Mouse (Mus musculus): ENCODE measurements around the gene Cc2d1a.

Cc2d1a gene

GRCm38 (mm10) chr8:84176560-84176959, 28.8 kb upstream of the Cc2d1a start:
- no peak for DNase-seq

- no peak for DNase-seq
Measured at GRCm38 (mm10) chr8:84173861-84174260, 26.1 kb upstream of the Cc2d1a start.

DNA sequence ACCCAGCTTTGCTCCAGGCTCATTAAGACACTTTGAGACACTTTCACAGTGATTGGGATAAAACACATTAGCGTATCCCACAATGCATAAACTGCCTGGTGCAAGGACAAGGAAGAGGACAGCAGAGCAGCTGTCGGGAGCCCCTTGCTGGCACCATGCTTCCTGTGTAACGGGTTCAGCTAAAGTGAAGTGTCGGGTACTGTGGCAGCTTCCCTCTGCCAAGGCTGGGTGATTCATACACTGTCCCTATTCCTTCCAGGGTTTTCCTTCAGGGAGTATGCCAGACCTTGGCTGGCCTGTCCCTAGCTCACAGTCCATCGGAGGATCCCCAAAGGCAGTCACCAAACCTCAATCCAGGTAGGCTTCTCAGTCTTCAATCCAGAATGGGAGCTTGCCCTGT, 22.4 kb upstream of the Cc2d1a start:
- DNase-seq: no peak

DNA sequence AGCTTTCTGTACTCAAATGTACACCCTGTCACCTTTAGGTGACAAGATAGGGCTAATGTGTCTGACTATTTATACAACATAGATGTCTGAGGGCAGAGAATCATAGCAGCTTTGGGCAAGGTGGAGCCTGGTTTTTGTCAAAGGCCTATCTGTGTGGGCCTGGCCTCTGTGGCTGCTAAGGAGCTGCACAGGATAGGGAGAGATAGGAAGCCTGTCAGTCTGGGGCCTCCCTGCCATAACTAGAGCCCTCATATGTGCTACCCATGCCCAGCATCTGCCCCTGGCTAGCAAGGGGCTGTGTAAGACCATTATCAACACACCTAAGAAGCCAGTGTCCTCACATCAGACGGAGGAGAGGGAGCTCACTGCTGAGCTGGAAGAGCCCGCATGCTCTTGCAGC, 20.0 kb upstream of the Cc2d1a start:
- no peak for DNase-seq

DNA sequence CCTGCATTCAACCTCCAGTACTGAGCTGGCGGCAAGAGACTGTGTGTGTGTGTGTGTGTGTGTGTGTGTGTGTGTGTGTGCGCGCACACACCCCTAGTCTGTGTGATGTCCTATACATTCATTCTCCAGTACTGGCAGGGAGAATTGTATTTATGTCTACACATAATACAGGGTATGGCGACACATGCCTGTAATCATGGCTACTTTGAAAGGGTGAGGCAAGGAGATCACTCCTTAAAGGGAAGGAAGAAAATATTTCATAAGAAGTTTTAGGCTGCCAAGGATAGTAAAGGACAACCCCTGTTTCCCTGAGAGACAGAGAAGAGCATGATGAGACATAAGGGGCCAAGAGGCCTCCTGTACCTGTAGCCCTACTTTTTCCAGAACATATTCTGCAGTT, 9.9 kb upstream of the Cc2d1a start:
- no peak for DNase-seq

DNA sequence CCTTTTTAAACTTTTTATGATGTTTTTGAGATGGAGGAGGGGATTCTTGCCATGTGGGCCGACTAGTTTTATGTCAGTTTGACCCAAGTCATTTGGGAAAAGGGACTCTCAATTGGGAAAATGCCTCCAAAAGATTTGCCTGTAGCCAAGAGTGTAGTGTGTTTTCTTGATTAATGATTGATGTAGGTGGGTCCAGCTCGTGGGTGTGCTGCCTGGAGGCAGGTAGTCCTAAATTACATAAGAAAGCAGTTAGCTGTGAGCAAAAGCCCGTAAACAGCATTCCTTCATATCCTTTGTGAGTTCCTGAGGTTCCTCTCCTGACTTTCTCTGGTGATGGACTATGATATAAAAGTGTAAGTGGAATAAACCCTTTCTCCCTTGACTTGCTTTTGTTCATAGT, 1.4 kb upstream of the Cc2d1a start:
- DNase-seq: peak; percentile 7

DNA sequence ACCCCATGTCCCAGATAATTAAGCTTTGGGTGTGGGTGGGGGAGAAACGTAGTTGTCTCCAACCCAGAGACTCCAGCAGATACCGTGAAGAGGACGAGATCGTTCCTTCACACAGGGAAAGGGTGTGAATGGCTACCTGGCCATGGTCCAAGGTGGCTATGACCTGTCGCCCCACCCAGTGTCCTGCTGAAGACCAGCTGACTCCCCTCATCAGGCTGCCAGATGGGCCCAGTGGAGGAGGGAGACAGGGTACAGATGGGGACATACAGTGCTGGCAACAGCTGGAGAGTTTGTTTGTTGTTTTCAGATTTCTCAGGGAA, 755 bp upstream of the Cc2d1a start:
- DNase-seq: no peak

DNA sequence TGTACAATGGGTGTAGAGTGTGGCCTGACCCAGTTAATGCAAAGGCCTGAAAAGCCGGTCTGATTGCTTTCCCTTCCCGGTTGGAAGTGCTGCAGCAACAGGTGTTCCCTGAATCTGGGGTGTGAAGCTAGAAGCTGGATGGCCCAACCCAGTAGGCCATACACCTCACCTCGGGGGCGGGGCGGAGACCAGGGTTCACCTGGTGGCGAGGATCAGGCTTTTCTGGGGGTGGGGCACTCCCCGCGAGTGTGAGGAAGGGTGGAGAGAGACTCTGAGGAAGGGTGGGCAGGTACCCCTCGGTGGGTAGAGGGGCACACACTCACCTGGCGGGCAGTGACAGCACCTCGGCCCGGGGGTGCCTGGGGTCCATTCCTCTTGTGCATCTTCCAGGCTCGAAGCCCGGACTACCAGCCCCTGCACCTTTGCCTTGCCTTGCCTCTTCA, 391 bp downstream of the Cc2d1a start:
- no peak for DNase-seq

GRCm38 (mm10) chr8:84144636-84145245, 3.0 kb downstream of the Cc2d1a start:
- no peak for DNase-seq

- DNase-seq: no peak
Measured at GRCm38 (mm10) chr8:84140838-84141237, 6.9 kb downstream of the Cc2d1a start.

- DNase-seq: no peak
Measured at GRCm38 (mm10) chr8:84137848-84138247, 9.9 kb downstream of the Cc2d1a start.

GRCm38 (mm10) chr8:84132225-84132624, 15.5 kb downstream of the Cc2d1a start:
- no peak for DNase-seq

DNA sequence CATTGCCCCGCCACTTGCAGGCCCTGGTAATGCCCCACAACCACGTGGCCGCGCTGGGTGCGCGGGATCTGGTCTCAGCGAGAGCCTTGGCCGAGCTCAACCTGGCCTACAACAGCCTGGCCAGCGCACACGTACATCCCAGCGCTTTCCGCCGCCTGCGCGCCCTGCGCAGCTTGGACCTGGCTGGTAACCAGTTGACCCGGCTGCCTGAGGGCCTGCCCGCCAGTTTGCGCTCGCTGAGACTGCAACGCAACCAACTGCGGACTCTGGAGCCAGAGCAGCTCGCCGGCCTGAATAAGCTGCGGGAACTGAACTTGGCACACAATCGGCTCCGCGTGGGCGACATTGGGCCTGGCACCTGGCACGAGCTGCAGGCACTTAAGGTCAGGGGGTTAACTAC, 16.9 kb downstream of the Cc2d1a start:
- DNase-seq: peak; percentile 52

GRCm38 (mm10) chr8:84128277-84128676, 19.5 kb downstream of the Cc2d1a start:
- DNase-seq: no peak

DNA sequence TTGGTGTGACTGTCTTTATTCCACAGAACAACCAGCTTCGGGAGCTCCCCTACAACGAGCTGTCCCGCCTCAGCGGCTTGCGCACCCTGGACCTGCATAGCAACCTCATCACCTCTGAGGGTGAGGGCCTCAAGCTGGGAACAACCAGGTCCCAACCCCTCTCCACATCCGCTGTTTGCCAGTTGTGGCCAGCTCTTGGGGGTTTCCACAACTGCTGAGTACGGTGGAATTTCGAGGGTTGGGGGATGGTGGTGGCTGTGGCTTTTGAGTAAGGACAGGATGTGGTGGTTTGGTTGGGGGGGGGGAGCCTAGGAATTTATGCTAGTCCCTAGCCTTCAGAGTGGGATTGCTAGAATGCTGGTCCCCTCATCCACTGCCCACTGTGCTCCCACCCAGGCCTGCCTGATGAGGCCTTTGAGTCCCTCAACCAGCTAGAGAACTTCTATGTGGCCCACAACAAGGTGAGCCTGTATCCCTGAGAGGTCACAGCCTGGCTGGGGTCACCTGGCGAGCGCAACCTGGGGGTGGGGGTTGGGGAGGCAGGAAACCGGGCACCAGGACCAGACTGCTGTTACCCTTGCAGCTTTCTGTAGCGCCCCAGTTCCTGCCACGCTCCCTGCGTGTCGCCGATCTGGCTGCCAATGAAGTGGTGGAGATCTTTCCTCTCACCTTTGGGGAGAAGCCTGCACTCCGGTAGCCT, 20.4 kb downstream of the Cc2d1a start:
- DNase-seq: no peak

- no peak for DNase-seq
Measured at GRCm38 (mm10) chr8:84126742-84127141, 21.0 kb downstream of the Cc2d1a start.

DNA sequence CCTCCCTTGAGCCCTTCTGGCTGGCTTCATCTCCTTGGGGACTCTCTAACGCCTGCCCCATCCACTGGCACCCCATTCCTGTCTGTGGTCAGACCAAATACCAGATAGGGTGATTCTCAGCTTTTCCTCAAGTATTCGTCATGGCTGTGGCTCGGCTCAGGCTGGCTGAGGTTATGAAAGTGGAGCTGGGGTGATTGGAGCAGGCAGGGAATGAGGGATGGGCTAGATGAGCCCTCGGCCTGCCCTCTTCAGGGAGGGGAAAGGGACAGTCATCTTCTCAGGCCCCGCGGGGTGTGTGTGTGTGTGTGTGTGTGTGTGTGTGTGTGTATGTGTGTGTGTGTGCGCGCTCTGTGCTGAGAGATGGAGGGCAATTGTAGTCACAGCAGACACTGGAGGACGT, 22.1 kb downstream of the Cc2d1a start, which contains the start of gene Podnl1:
Podnl1 (plus strand) TSS at position 334 of the 400 bp plus-strand sequence.
- DNase-seq: no peak

DNA sequence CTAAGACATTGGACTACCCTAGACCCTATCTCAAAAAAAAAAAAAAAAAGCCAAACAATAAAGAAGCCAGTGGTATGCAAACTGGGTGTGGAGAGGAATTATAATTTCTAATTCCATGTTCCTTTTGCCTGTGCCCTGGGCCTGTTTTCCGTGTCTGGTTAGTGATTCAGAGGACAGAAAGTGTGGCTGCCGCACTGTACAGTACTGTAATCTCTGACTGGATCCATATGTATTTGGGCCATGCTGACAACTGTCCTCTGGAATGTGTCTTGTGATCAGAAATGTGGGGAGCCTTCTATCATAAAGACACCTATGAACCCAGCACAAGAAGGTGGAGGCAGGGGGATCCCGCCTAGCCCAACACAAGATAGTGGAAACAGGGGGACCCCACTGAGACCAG, 25.6 kb downstream of the Cc2d1a start:
- DNase-seq: no peak

- DNase-seq: no peak
Measured at GRCm38 (mm10) chr8:84115646-84116045, 32.1 kb downstream of the Cc2d1a start.

GRCm38 (mm10) chr8:84106216-84107040, 41.3 kb downstream of the Cc2d1a start:
- no peak for DNase-seq

GRCm38 (mm10) chr8:84105676-84106075, 42.1 kb downstream of the Cc2d1a start:
- no peak for DNase-seq

- DNase-seq: peak; percentile 97
Measured at GRCm38 (mm10) chr8:84104697-84105609, 42.8 kb downstream of the Cc2d1a start, which contains the start of gene Dcaf15. Gene Dcaf15, minus strand, starts transcription at chr8:84104768.

DNA sequence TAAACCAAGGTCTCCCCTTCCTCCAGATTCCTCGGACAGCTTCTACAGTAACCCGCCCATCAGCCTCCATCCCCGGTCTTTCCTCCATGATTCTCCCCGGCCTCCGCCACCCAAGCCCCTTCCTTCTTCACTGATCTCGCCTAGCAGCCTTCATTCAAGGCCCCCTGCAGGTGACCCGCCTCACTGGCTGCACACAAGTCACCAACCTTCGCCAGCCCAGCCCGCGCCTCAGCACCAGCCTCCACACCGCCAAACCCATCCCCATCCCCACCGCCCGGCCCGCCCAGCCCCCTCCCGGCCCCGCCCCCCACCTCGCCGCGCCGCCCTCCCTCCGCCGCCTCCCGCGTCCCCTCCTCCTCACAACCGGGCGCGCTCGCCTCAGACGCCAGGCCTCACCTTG, 43.5 kb downstream of the Cc2d1a start:
- DNase-seq: no peak

Measured in kidney, adult 18-20 months (tissue).